Mouse (Mus musculus): ENCODE data around the gene Idh3g.
A peak's percentile ranks its signal among the peaks of the same experiment; 100 is the strongest.

The Idh3g gene

DNA sequence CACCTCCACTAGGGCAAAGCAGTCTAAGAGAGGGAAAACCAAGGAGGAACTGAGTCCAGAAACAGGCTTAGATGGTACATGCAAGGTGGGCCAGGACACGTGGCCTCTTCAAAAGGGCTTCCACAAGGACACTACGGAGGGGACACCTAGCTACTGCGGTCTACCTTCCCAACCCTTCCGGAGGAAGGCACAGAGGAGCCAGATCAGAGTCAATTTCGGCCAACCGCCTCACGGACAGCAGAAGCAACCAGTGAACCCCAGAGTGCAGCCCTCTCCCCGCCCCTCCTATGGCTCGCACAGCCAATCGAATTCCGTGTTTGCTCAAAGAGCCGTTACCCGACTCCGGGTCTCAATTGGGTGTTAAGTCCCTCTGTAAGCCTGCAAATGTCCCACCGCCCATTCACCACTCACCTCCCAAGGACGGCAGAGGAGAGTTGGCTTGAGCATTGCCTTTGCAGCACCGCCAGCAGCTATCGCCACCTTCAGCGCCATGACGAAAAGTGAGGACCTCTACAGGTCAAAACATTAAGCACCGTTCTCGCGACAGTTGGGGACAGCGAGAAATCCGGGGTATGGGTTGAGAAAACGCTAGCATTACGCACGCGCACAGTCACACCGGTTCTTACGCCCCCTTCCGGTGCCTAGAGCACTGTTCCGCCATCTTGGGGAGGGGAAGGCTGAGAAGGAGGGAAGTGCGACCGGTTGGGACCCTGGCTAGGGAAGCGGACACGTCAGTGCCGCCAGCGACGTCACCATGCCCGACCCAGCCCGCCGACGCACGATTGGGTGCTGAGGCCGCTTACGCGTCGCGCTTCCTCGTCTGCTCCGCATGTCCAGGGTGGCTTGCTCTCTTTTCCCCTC lies at the start of gene Idh3g, which contains the start of gene Ssr4:
Gene Idh3g (minus strand): TSS at position 534 of the 861 bp plus-strand sequence.
Gene Ssr4 (plus strand): TSS at position 665 of the 861 bp plus-strand sequence.
- DNase-seq (ENCODE audit: low read depth): peak; percentile 96

GRCm38 (mm10) chrX:73835731-73836130 lies 49.0 kb upstream of the Idh3g start:
- DNase-seq (ENCODE audit: low read depth): no peak

DNA sequence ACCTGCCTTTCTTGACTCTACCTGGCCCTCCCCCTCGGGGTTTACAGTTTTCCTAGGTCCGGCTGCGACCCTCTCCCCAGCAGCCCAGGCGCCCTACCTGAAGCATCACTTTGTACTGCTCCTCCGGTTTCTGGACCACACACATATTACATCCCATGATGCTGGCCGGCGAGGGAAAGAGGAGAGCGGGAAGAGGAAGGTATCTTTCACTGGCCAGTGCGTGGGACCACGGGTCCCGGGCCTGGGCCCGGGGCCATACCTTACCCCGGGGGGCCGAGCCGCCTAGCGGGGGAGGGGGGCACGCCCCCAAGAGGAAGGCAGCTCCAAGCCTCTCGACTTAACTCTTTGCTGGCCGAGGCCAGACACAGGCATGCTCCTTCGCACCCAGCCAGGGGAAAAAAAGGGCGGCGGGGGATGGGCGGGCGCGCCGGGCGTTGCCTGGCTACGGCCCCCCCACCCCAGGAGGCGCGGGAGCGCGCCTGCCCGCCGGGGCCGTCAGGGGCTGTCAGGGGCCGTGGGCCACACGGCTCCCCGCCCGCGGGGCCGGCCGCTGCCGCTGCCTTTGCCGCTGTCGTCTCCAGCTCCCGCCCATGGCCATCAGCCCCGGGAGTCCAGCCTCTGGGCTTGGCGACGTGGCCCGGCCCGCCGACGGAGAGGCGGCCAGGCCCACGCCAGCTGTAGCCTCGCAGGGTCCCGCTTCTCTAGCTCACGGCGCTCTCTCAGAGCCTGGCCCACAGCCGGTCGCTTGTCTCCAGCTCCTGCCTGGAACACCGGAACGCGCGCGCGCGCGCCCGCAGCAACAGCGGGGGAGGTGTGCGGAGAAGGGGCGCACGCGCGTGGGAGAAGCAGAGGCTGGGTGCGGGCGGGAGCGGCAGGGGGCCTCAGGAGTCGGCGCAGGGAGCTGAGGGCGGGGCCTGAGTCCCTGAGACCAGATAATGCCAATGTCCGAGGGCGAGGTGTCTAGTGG lies 37.8 kb upstream of the Idh3g start, which contains the start of gene Pdzd4:
Gene Pdzd4 (minus strand): TSS at position 785 of the 967 bp plus-strand sequence.
- DNase-seq (ENCODE audit: low read depth): peak; percentile 53

GRCm38 (mm10) chrX:73823747-73824146 lies 37.0 kb upstream of the Idh3g start:
- DNase-seq (ENCODE audit: low read depth): no peak

- no peak for DNase-seq (ENCODE audit: low read depth)
Observed at GRCm38 (mm10) chrX:73816596-73817314, 30.1 kb upstream of the Idh3g start.

GRCm38 (mm10) chrX:73815072-73815471 lies 28.4 kb upstream of the Idh3g start:
- DNase-seq (ENCODE audit: low read depth): no peak

DNA sequence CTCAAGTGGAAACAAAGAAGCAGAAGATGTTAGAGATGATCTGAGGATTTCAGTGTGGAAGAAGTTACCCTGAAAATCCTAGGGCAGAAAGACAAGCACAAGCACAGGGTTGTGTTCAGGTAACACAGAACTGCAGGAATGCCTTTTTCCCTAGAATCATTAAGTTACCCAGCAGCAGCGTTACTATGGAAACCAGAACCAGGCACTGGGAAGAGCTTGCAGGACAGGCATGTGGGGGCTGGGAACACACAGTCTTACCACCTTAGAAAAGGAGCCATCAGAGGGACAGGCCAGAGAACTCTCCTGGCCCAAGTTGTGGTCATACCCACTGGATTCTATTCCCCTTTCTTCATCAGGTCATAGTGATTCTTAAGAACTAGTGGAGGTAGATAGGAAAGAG lies 19.1 kb upstream of the Idh3g start:
- no peak for DNase-seq (ENCODE audit: low read depth)

- DNase-seq (ENCODE audit: low read depth): peak; percentile 78
Observed at GRCm38 (mm10) chrX:73798502-73798901, 11.8 kb upstream of the Idh3g start.

DNA sequence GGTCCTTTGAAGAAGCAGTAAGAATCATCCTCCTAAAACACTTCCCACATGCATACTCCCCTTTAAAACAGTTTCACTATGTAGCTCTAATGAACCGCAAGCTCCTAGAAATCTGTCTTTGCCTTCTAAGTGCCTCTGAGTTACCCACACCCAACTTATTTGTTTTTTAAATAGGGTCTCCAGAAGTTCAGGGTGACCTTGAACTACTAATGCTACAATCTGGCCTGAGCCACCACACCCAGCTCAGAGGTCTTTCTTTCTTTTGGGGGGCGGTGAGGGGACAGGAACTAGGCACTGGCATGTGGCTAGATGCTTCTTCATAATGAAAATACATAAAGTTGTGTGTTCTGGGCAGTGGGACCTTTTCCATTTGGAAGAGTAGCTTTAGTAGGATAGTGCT lies 10.8 kb upstream of the Idh3g start:
- DNase-seq (ENCODE audit: low read depth): no peak

DNA sequence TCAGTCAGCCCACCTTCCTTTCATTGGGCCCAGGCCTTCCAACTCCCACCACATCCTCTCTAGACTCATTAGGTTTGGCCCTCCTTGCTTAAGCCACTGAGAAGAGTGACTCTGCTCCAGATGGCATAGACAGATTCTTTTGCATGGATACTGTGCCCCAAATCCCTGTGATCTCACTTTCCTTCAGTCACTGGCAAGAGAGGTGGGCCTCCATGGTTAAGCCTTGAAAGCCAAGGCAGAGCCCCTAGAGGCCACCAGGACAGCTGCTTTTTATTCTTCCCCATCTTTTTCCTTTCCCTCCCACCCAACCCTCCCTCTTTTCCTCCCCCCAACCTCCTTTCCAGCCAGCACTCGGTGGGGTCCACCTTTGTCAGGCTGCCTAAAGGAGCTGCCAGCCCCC lies 6.8 kb upstream of the Idh3g start:
- no peak for DNase-seq (ENCODE audit: low read depth)

- no peak for DNase-seq (ENCODE audit: low read depth)
Observed at GRCm38 (mm10) chrX:73793039-73793438, 6.3 kb upstream of the Idh3g start.

DNA sequence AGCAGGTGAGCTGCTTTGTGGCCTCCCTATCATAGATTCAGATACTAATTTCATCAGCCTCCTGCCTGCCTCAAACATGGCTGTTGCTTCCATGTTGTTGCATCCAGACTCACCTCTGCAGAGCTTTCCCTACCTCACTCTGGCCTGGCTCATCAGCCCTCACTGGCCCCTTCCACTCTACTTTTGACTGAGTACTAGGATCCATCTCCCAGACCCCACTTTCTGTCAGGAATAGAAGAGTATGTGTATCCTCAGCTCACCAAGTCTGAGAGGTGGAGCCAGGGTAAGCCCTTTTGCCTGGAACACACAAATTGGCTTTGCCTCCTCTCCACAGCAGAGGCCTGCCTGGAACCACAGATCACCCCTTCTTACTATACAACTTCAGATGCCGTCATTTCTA lies 1.8 kb upstream of the Idh3g start:
- DNase-seq (ENCODE audit: low read depth): no peak

DNA sequence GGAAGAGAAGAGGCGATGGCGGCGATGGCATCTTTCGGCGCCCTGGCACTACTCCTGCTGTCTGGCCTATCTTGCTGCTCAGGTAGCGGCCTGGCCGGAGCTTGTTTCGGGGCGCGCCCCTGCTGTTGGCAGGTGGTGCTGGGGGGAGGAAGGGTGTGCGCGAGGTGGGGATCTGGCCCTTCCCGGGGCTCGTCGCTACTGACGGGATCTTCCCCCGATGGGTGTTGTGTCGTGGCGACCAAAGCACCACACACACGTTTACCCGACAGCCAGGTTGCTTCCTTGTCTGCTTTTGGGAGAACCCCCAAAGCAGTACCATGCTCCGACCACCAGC lies 495 bp upstream of the Idh3g start:
- DNase-seq (ENCODE audit: low read depth): no peak

DNA sequence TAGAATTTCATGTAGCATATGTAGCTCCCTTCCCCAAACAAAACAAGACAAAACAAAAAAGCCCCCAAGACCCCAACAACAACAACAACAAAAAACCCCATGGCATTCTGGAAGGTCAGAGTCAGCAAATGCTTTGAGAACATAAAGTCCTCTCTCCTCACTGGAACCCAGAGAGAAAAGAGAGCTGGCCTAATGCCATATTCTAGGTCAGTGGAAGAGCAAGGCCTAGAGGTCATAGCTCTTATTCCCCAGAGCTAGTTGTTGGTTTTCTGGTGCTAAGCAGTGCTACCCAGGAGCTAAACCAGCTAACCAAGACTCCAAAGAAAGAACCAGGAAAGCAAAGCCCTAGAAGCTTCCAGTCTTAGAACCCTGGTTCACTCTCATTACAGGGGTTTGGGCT lies 1.0 kb downstream of the Idh3g start:
- DNase-seq (ENCODE audit: low read depth): no peak

- DNase-seq (ENCODE audit: low read depth): no peak
Observed at GRCm38 (mm10) chrX:73782227-73782626, 4.5 kb downstream of the Idh3g start.

DNA sequence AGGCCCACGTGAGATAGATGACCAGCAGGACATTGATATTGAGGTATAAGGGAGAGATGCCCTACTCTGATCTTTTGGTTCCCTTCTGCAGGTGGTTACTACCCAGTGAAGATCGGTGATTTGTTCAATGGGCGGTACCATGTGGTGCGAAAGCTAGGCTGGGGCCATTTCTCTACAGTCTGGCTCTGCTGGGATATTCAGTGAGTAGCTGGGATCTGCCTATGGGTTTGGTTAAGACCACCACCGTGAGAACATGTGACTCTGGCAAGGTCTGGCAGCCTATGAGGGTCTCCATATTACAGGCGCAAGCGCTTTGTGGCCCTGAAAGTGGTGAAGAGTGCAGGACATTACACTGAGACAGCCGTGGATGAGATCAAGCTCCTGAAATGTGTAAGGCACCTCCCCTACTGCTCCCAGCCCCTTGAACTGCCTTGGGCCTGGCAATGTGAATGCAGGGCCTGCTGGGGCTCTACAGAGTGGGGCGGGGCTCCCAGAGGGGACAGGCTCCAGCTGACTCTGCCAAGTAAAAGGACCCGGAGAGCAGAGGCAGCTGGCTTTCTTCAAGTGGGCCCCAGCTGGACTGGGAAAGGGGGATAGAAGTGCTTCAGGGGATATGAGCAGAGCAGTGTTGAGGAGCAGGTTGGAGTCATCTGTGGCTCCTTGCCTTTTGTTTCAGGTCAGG lies 11.8 kb downstream of the Idh3g start:
- DNase-seq (ENCODE audit: low read depth): no peak

DNA sequence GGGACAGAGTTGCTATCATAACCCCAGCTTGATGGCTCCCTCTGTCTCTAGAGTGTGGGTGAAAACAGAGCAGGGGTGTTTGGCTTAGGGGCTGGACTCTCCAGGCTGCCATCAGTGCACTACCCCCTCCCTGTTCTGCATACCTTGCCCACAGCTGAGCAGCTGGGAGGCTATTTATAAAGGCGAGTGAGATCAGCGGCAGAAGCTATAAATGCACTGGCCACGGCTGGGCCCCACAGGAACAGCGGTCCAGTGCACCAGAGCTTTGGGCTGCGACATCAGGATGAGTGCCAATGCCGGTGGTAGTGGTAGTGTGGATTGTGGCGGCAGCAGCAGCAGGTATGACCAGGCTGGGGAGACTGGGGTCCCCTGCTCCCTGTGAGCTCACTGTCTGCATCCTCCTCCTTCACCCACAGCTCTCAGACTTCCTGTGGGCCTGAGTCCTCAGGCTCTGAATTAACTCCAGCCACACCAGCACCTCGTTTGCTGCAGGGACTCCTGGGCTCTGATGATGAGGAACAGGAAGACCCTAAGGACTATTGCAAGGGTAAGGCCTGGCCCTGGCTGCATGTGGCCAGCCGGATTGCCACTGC lies 12.4 kb downstream of the Idh3g start, which contains the start of gene Srpk3:
Gene Srpk3 (plus strand): TSS at position 238 of the 593 bp plus-strand sequence.
- DNase-seq (ENCODE audit: low read depth): no peak

GRCm38 (mm10) chrX:73767267-73767666 lies 19.4 kb downstream of the Idh3g start:
- peak; percentile 16 for DNase-seq (ENCODE audit: low read depth)

DNA sequence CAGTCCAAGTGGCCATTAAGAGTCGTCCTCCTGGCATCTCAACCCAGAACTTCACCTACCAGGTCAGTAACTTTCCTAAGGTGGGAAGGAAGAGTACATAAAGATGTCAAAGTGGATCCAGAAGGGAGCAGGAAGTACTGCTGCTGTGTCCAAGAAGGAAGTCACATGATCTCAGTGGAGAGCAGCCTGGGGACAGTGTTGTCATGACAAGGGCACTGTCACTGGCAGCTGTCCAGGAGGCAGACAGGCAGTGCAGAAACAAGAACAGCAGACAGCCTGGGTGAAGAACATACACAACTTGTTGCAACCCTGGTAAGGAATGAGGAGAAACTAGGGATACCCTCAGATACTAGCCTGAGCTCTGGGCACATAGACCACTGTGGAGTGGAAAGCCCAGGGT lies 21.4 kb downstream of the Idh3g start:
- no peak for DNase-seq (ENCODE audit: low read depth)

DNA sequence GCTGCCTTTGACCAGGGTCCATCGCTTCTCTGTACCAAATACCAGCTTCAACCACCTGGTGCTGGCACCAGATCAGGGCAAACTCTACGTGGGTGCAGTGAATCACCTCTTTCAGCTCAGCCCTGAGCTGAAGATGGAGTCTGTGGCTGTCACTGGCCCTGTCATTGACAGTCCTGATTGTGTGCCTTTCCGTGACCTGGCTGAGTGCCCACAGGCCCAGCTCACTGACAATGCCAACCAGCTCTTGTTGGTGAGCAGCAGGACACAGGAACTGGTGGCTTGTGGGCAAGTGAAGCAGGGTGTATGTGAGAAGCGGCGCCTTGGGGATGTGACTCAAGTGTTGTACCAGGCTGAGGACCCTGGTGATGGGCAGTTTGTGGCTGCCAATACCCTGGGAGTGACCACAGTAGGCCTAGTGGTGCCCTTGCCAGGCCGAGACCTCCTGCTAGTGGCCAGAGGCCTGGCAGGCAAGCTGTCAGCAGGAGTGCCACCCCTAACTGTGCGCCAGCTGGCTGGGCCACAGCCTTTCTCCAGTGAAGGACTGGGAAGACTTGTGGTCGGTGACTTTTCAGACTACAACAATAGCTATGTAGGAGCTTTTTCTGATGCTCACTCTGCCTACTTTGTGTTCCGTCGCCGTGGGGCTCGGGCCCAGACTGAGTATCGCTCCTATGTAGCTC lies 27.9 kb downstream of the Idh3g start:
- DNase-seq (ENCODE audit: low read depth): no peak
